Mouse (Mus musculus) hindbrain, embryonic 11.5 days (tissue): Measurements from ENCODE around the gene Rab3a. TPM values are rescaled to one million over a fixed set of nuclear protein-coding genes. Genes with fewer than 3 reads are reported as not detected.
A peak's percentile ranks its signal among the peaks of the same experiment; 100 is the strongest.

Experiments
- ATAC-seq: fragments of 200-750 bp; cut with Nextera tagmentation; 2 replicates; pipeline ENCODE4 v1.8.0; 2017; ENCODE audit warnings: mild to moderate bottlenecking, moderate TSS enrichment, moderate library complexity; ENCODE audit not compliant: low FRiP score
- DNase-seq: peaks from one replicate; pipeline ENCODE4 v3.0.0-alpha.2; 2015; ENCODE audit warnings: low spot score
- H3K27ac ChIP-seq: fragments of 300-500 bp; sonication (generic); 2 replicates; pipeline ENCODE4 v1.5.1; 2014; ENCODE audit warnings: mild to moderate bottlenecking, low read depth, low read length
- H3K27me3 ChIP-seq: fragments of 300-500 bp; sonication (generic); 2 replicates; pipeline ENCODE4 v1.6.1; 2014; ENCODE audit warnings: mild to moderate bottlenecking, low read length, moderate library complexity, mixed read lengths; ENCODE audit not compliant: control insufficient read depth, insufficient read depth
- H3K36me3 ChIP-seq: fragments of 300-500 bp; sonication (generic); 2 replicates; pipeline ENCODE4 v1.6.1; 2014; ENCODE audit warnings: mild to moderate bottlenecking, low read length, moderate library complexity, mixed read lengths; ENCODE audit not compliant: control insufficient read depth, insufficient read depth
- H3K4me1 ChIP-seq: fragments of 300-500 bp; sonication (generic); replicated peaks from 2 replicates; pipeline ENCODE4 v1.6.1; 2014; ENCODE audit warnings: low read length, mixed read lengths; ENCODE audit not compliant: control insufficient read depth, insufficient read depth
- H3K4me2 ChIP-seq: fragments of 300-500 bp; sonication (generic); replicated peaks from 2 replicates; pipeline ENCODE4 v1.6.1; 2014; ENCODE audit warnings: mild to moderate bottlenecking, low read depth, low read length
- H3K4me3 ChIP-seq: fragments of 300-500 bp; sonication (generic); 2 replicates; pipeline ENCODE4 v1.5.1; 2014; ENCODE audit warnings: low read depth, low read length
- H3K9ac ChIP-seq: fragments of 300-500 bp; sonication (generic); 2 replicates; pipeline ENCODE4 v1.6.1; 2014; ENCODE audit warnings: low read depth, low read length
- H3K9me3 ChIP-seq: fragments of 300-500 bp; sonication (generic); 2 replicates; pipeline ENCODE4 v1.6.1; 2016; ENCODE audit warnings: low read length; ENCODE audit not compliant: control insufficient read depth
- WGBS: fragments of 180-500 bp; shearing (Covaris S2); extraction: QIAGEN DNeasy Blood & Tissue Kit; methylation state at CpG from one replicate; pipeline ENCODE4 v1.1.7; 2014; 5-methylcytosine and 5-hydroxymethylcytosine counted together
- polyA plus RNA-seq: library from polyadenylated mRNA; unstranded; fragments of >200 nt; fragmentation: Nextera tagmentation; extraction: Ambion mirVana; gene quantifications from 2 replicates; pipeline ENCODE4 v1.2.1, GENCODE M21; 2014

Rab3a gene
- polyA plus RNA-seq, 1 experiment from 2014 or later: 91.5 TPM

- no peaks in the 10 kb centered on the region for H3K9me3 ChIP-seq
- ATAC-seq: no peak
- no peak for DNase-seq
- H3K36me3 ChIP-seq: no peaks in the 10 kb centered on the region
- peak overlapping the region; percentile 13; the same call in 1 of the 2 replicates for H3K27ac ChIP-seq
- H3K4me1 ChIP-seq: no peaks in the 10 kb centered on the region
- no peak overlapping the region for H3K4me3 ChIP-seq
- H3K9ac ChIP-seq: no peak overlapping the region
- H3K27me3 ChIP-seq: no peaks in the 10 kb centered on the region
- WGBS: 29% methylated on average over 21 of the region's 21 CpGs
- 0 out of 2 replicates have a peak overlapping the region, but pooled peaks have one; percentile 12 for H3K4me2 ChIP-seq
Measured at GRCm38 (mm10) chr8:70753151-70753550, 1.3 kb upstream of the Rab3a start.

- Histone ChIP-seq H3K9ac (peak overlapping the region; percentile 66), H3K4me2 (peak overlapping the region; percentile 62), H3K36me3 (no peaks in the 10 kb centered on the region), H3K27ac (peak overlapping the region; percentile 65; the same call in 1 of the 2 replicates), H3K4me1 (no peaks in the 10 kb centered on the region; the same call in none of the 2 replicates), H3K4me3 (peak overlapping the region; percentile 60), H3K9me3 (no peaks in the 10 kb centered on the region), H3K27me3 (no peaks in the 10 kb centered on the region)
- DNase-seq: peak; percentile 64
- 18% methylated on average over 49 of the region's 50 CpGs for WGBS
- peak; percentile 25 for ATAC-seq
Measured at GRCm38 (mm10) chr8:70754871-70755660, 587 bp downstream of the Rab3a start.

GRCm38 (mm10) chr8:70755661-70756475, 1.4 kb downstream of the Rab3a start:
- Histone ChIP-seq H3K9ac (0 out of 2 replicates have a peak overlapping the region, but pooled peaks have one; percentile 66), H3K4me2 (peak overlapping the region; percentile 62), H3K27me3 (no peaks in the 10 kb centered on the region), H3K4me3 (peak overlapping the region; percentile 60), H3K4me1 (peaks cover 2% of the 10 kb centered on the region), H3K9me3 (no peaks in the 10 kb centered on the region), H3K36me3 (no peaks in the 10 kb centered on the region), H3K27ac (no peak overlapping the region)
- ATAC-seq (no peak), DNase-seq (no peak)
- WGBS: 89% methylated on average over 24 of the region's 24 CpGs

GRCm38 (mm10) chr8:70756476-70757040, 2.1 kb downstream of the Rab3a start:
- H3K4me3 ChIP-seq: no peak overlapping the region
- peaks cover 2% of the 10 kb centered on the region for H3K4me1 ChIP-seq
- no peaks in the 10 kb centered on the region for H3K9me3 ChIP-seq
- ATAC-seq (no peak), DNase-seq (no peak)
- H3K4me2 ChIP-seq: no peak overlapping the region
- no peaks in the 10 kb centered on the region for H3K27me3 ChIP-seq
- no peaks in the 10 kb centered on the region for H3K36me3 ChIP-seq
- no peak overlapping the region for H3K9ac ChIP-seq
- no peak overlapping the region for H3K27ac ChIP-seq
- 90% methylated on average over 6 of the region's 6 CpGs for WGBS

- Histone ChIP-seq H3K9me3 (no peaks in the 10 kb centered on the region), H3K4me1 (peaks cover 2% of the 10 kb centered on the region), H3K9ac (no peak overlapping the region), H3K4me3 (no peak overlapping the region), H3K36me3 (no peaks in the 10 kb centered on the region), H3K4me2 (no peak overlapping the region), H3K27ac (no peak overlapping the region), H3K27me3 (no peaks in the 10 kb centered on the region)
- 69% methylated on average over 22 of the region's 22 CpGs for WGBS
- ATAC-seq (no peak), DNase-seq (no peak)
Measured at GRCm38 (mm10) chr8:70757523-70758307, 3.2 kb downstream of the Rab3a start.

- H3K27me3 ChIP-seq: no peaks in the 10 kb centered on the region
- WGBS: 74% methylated on average over 7 of the region's 7 CpGs
Measured at GRCm38 (mm10) chr8:70758308-70758615, 3.8 kb downstream of the Rab3a start.

GRCm38 (mm10) chr8:70758616-70759561, 4.4 kb downstream of the Rab3a start:
- DNase-seq: no peak
- WGBS: 68% methylated on average over 19 of the region's 19 CpGs

More at GRCm38 (mm10) chr8:70758308-70758615, 3.8 kb downstream of the Rab3a start:
- no peak overlapping the region for H3K27ac ChIP-seq
- H3K9me3 ChIP-seq: no peaks in the 10 kb centered on the region
- DNase-seq: no peak
- no peak for ATAC-seq
- no peaks in the 10 kb centered on the region for H3K36me3 ChIP-seq
- H3K9ac ChIP-seq: no peak overlapping the region
- H3K4me2 ChIP-seq: no peak overlapping the region
- H3K4me3 ChIP-seq: no peak overlapping the region
- H3K4me1 ChIP-seq: peaks cover 2% of the 10 kb centered on the region

More at GRCm38 (mm10) chr8:70758616-70759561, 4.4 kb downstream of the Rab3a start:
- ATAC-seq: no peak
- Histone ChIP-seq H3K9me3 (no peaks in the 10 kb centered on the region), H3K4me2 (no peak overlapping the region), H3K4me3 (no peak overlapping the region), H3K27ac (no peak overlapping the region), H3K4me1 (peaks cover 2% of the 10 kb centered on the region), H3K36me3 (no peaks in the 10 kb centered on the region), H3K27me3 (no peaks in the 10 kb centered on the region), H3K9ac (no peak overlapping the region)
